Mouse (Mus musculus) spleen, postnatal 4 days (tissue): ENCODE measurements around the gene Chmp6.

Experiments
- DNase-seq, 2 experiments: peaks; one replicate each; pipeline ENCODE4 v3.0.0; 2022; ENCODE audit warnings: low spot score in 2 of 2

Chmp6 gene

DNA sequence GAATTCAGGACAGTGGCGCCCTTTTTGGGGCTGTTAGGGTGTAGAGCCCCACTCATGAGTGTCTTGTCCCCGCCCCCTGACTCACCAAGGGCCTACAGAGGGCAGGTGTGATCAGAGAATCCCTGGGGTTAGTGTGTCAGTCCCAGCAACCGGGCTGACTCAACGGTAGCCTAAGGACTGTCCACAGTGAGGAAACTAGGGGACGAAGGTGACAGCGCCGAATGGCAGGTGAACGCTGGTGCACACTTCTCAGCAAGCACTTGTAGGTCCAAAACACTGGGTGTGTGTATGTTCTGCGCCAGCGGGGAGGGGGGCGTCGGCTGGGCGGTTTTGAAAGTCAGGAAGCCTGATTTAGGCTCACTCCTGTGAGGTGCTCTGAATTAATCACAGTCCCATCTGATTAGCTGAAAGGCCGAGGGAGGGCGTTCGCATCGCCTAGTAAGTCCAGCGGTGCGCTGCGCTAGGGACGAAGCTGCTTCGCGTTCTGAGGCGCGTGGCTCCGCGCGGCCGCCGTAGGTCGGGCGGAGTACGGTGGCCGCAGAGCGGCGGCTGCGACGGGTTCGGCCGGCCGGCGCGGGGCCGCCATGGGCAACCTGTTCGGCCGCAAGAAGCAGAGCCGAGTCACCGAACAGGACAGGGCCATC, at the start of gene Chmp6:
TSS of gene Chmp6 (plus strand) at position 151 of the 644 bp plus-strand sequence.
- peak; percentile 88 to 96 for DNase-seq

DNA sequence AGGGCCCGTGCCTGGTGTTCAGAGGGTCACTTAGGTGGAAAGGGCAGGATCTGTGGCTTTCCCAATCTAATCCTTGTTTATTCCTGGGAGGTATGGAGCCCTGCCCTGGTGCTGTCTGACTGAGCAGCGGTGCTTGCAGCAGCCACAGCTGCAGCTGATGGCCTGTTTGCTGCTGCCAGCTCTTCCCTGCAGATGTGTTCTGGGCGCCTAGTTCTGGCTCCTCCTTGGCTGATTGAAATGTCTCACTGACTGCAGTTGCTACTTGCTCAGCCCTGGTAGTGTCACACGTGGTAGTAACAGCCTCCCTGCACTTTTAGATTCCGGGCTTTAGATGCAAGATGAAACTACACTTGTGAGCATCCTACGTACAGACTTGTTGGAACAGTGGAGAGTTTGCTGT, 46.4 kb upstream of the Chmp6 start:
- no peak for DNase-seq

DNA sequence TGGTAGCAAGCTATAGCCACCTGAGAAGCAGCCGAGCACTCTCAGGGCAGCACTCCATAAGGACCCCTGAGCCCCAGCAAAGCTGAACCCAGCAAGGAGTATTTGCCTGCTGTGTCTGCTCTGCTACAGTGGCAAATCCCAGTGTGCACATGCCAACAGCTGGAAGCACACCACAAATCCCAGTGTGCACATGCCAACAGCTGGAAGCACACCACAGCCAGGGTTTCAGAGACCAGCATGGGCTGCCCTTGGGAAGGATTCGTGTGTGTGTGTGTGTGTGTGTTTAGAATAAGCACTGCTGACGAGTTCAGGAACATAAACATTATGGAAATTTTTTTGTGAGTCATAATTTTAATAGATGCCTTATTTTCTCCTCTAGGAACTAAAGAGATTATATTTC, 45.1 kb upstream of the Chmp6 start:
- DNase-seq = no peak

DNA sequence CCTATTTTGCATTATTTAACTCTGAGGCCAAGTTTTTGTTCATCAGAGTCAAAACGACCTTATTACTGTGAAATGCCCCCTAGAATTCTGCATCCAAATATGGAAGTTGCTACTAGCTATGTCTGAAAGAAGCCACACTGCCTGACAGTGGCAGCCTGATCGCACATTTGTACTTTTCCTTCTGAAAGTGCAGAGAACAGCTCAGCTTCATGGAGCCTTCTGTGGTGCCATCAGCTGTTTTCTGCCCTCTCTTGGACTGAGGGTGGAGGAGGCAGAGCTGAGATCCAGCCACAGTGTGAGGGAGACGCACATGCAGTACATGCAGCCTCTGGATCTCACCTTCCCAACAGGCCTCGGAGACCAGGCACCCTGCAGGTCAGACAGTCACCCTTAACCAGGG, 44.7 kb upstream of the Chmp6 start:
- DNase-seq = no peak

DNA sequence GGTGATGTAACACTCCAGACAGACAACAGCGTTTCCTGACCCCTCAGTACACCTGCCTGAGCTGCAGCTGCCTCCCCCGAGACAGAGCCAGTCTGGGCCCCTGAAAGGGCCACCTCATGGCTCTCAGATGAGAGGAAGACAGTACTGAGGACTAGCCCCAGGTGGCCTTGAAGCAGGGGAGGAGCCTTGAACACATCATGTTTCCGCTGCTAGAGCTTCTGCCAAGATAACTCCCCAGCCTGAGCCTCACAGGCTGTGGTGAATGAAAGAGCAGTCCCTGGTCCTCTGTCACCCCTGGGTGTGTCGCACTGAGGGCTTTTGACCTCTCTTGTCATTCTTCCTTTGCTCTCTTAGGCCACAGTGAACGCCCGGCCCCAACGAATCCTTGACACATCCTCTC, 42.1 kb upstream of the Chmp6 start:
- DNase-seq = no peak

DNA sequence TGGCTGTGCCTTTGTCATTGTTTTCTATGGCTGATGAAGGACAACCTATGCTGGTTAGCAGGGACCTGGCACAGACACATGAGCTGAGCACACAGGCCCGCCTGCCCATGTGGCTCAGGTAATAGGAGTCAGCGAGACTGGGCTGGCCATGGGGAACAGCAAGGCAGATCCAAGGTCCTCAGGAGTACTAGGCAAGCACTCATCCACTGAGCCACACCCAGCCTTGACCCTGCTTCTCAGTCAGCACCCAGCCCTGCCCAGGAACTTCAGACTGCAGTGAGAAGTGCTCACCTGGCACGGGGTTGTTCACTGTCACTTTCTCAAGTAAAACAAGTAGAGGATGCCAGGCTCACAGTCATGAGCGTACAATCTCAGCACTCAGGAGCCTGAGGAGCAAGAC, 39.6 kb upstream of the Chmp6 start:
- DNase-seq = no peak

DNA sequence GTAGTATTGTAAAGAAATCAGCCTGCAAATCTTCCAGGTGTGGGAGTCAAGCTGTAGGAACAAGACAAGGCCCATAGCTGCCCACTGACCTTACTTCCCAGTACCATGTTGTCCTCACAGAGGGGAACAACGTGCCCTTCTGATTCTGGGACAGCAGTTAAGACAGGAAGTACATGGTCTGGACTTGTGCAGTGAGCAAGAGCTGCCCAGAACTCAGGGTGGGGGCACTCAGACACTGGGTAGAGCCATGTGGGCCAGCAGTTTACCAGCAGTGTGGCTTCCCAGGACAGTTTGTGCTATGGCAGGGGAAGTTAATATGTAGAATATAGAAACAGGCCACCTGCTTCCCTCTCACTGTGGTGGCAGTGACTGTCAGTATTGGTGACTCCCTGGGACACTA, 38.4 kb upstream of the Chmp6 start:
- no peak for DNase-seq

DNA sequence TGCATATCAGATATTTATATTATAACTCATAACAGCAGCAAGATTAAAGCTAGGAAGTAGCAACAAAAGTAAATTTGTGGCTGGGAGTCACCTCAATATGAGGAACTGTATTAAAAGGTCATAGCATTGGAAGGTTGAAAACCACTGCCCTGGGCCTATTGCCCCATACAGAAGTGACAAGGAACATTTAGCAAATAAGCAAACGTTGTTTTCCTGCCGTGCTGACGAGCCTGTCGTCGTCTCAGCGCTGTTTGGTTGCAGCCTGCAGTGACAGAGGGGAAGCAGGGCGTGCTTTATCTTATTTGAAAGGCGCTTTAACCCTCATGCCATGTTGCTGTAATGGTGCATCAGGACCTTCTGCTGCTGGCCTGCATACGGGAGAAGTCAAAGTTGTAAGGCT, 37.6 kb upstream of the Chmp6 start:
- no peak for DNase-seq

DNA sequence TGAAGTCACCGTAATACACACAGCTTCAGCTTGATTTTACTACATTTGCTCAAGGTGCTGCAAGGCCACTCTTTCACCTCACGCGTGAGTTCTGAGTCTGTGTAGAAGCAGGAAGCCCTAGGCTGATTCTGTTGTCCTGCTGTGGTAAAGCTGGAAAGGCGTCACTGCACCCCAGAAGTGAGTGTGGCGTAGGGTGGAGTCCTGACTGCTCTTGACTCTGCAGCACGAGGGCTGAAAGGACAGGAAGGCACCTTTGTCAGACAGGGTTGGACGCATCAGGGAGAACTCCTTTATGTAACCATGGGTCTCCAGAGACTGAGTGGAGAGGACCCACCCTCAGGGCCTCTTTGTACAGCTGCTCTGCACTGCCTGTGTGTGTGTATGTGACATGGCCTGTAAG, 36.1 kb upstream of the Chmp6 start:
- no peak for DNase-seq

DNA sequence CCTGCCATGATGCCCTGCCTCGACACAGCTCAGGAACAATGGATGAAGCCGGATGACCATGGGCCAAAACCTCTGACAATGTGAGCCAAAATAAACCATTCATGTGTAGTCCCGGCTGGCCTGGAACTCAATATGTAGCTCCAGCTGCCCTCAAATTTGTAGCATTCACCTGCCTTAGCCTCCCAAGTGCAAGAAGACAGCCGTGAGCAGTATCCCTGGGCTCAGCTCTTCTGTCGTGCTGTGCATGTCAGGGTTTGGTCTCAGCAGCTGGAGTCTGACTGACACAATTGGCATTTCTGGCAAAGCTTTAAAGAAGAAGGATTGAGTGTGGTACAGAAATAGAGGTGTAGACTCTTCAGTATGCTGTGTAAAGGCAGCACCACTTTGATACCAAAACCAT, 33.7 kb upstream of the Chmp6 start:
- no peak for DNase-seq

DNA sequence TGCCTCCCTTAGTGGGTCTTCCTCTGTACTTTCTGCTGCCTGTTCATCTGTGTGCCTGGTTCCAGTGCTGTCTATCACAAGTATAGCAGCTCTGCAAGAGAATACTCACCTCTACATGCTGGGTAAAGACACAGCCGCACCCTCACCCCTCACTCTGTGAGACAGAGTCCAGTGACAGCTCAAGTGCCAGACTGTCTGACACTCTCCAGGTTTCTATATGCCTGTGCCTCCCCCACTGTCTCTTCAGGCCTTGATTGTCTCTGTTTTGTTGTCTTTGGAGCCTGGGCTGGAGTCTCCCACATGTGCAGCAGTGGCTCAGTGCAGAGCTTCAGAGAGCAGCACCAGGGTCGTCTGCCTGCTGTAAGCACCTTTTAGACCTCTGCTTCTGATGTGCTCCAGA, 29.6 kb upstream of the Chmp6 start:
- DNase-seq = no peak

DNA sequence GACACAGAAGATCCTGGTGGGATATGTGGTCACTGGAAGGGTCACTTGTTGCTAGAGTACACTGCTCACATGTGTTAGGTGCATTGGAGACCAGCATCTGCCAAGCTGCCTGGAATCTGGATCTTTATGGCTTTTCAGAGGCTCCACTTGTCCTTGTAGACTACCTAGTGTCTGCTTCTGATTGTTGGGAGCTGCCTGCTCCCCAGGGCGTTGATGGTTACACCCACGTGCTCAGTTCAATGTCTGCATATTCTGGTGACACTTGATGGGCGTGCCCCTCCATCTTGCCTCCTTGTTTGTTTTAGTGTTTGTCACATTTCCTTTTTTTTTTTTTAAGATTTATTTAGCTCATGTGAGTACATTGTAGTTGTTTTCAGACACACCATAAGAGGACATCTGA, 23.3 kb upstream of the Chmp6 start:
- no peak for DNase-seq

DNA sequence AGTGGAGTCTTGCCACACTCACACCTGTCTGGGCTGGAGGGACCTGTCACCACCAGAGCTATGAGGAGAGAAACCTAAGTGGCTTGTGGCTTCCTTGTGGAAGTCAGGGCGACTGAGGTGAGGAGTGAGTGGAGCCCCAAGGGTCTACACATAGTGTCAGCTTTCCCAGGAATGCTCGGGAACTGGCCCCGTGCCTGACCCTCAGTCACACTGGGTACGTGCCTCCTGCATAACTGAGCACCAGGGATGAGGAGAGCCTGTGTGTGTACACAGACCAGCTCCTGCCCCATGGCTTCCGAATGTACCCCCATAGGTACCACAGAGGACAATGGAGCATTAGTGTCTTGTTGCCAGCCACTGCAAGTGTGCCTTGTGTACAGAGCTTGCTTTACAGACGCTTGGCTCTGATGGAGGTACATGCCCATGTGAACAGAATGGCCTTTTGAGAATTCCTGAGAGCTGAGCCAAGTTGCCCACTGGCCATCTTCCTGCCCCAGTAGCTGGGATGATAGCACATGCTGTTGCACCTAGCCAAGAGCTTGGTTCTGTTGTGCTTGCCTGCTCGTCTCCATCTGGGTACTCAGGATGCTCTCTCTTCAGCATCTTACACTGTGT, 21.5 kb upstream of the Chmp6 start:
- no peak for DNase-seq

DNA sequence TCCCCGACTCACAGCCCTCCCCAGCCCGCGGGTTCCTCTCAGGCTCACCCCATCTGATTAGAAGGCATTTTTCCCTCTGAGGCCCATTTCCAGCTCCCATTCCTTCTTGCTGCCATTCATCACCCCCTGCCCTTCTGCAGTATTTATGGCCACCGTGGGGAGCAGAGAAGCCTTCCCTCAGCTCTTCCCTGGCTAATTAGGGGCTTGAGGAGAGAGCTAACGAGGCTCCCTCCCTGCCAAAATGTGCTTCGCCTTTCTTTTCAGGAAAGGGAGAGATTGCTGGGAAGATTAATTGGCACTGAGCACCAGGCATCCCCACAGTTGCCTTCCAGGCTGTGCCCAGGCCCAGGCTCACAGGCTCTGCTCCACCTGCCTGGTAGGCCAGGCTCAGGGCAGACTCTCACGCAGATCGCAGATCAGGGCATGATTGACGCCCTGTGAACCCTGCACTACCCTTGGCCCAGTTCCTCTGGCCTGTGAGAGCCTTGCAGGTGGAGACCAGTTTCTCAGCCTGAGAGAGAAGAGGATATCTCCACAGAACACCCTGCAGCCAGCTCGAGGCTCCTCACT, 19.5 kb upstream of the Chmp6 start:
- no peak for DNase-seq

DNA sequence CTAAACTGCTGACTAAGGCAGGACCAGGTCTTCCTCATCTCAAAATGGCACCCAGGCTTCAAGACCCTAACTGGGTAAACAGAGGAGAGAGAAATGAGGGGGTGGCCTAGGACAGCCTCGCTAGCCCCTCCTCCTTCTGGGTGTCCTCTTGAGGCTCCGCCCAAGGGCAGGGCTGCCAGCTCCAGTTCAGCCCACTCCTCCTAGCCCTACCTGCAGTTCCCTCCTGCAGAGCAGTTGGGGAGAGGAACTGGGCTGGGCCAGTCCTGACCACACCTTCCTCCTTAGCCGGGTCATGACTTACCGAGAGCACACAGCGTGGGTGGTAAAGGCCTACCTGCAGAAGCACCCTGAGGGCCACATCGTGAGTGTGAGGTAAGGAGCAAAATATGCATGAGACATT, 18.6 kb upstream of the Chmp6 start:
- DNase-seq = peak in 1 of 2 experiments; percentile 45

DNA sequence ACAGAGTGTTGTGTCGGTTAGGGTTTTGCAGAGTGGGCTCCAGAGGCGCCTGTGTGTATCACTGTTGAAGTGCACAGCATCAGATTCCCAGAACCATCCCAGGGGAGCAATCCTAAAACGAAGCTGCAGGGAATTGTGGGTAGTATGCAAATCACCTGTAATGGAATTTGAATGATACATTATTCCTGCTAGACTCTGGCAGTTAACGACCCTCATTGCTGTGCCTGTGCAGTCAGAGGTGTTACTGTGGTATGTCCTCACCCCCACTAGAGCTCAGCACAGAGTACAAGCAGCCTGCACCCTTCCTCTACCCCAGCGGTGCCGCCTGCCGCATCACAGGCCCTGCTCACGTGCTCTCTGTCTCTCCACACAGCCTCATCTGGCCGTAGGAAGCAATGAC, 16.2 kb upstream of the Chmp6 start:
- no peak for DNase-seq

DNA sequence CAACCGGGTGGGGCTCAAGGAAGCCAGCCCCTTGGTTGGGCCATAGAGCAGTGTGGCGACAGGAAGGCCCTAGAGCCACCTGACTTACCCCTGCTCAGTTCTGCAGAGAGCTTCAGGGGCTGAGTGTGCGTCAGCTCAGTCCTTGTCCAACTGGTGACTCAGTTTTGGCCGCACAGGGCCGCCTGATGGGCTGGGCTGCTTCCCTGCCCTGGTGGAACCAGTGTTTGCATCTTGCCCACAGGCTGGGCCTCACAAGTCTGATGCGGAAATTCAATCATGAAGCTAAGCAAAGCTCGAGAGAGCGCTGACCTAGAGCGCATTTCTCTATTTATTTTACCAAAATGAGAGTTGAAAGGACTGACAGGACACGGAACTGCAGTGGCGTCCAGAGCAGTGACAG, 14.3 kb upstream of the Chmp6 start:
- no peak for DNase-seq

DNA sequence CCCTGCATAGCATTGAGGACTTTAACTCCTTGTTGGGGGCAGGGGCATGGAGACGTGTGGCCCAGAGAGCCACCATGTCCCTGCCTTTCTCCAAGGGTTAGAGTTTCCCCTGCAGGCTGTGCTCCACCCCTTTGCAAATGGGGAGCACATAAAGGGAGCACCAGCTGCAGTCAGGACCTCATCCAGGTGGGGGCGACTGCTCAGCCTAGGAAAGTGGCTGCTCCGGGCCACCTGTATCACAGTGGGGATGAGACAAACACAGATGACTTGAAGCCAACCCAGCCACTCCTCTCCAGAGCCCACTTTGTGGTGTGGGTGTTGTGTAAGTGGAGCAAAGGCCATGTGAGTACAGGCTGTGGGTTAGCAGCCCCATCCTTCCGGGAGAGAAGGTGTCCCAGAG, 12.1 kb upstream of the Chmp6 start:
- no peak for DNase-seq

DNA sequence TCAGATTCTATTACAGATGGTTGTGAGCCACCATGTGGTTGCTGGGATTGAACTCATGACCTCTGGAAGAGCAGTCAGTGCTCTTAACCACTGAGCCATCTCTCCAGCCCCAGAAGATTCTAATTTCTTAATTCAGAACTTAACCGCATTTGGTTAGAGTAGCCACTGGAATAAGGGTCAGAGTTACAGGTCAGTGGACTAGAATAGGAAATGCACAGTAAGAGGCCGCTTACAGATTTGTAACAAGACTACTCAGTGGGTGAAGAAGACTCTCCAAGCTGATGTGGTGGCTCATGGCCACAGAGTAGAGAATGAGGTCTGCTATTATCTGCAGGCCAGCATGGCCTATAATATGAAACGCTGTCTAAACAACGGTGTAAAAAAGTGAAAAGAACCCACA, 10.3 kb upstream of the Chmp6 start:
- DNase-seq = no peak

DNA sequence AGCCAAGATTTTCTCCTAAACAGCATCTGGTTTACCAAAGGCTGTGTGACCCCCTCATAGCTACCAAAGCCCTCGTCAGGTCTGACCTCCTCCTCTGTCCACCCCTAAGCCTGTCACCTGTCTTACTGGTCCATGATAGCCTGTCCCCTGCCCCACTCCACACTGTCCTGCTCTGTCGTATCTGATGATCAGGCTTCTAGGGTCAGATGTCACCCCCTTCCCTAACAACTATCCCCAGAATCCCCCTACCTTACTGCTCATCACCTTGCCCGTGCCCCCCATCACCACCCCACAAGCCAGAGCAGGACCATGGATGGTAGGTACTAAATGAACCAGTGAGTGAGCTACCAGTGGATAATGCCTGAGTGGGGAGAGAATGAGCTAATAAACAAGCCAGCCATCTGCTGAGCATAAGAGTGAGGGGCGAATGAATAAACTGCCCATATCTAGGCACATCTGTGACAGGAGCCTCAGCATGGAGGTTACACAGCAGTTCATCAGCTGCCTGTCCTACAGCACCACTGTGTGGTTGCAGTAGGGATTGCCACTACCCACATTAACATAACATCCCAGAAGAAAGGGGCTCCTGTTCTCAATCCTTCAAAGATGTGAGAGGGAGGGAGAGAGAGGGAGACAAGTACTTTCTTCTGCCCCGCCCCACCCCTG, 8.5 kb upstream of the Chmp6 start:
- DNase-seq = peak; percentile 48 to 79

DNA sequence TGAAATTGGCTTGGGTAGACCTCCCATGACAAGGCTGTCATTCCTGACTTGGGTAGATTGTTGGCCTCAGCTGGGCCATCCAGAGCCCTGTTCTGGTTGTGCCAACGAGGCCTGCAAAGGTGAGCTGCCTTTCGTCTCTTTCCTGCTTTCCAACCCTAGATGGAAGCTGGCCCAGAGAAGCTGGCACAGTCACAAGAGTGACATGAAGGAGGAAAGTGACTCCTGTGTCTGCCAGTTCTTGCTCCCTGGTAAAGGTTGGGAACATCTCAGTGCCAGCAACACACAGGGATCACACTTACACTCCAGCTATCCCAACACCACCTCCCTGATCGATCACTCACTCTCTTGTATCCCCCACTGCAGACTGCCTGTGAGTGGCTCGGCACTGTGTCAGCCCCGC, 7.4 kb upstream of the Chmp6 start:
- no peak for DNase-seq

DNA sequence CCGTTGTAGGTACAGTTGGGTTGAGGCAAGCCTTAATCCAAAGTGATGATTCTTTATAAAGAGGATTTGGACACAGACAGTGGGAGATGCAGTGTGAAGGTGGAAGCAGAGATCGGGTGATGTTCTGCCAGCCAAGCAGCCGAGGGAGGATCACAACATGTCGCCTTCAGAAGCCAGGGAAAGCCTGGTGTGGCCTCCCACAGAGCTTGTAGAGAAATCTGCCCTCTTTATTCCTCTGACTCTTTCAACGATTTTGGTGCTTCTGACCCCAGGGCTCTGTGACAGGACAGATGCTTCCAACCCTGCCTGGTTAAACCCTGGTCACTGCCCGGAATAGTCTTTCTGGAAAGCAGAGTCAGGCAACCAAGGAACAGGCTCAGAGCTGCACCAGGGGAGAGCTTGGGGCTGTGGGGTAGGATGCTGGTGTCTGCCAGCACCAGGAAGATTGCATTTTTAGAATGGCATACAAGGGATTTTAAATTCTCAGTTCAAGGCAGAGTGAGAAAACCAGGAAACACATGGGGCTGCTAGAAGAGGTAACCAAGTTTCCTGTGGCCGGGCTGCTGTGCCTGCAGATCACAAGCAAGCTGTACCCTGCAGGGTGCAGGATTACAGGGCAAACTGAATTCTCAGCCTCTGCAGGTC, 6.1 kb upstream of the Chmp6 start:
- no peak for DNase-seq

DNA sequence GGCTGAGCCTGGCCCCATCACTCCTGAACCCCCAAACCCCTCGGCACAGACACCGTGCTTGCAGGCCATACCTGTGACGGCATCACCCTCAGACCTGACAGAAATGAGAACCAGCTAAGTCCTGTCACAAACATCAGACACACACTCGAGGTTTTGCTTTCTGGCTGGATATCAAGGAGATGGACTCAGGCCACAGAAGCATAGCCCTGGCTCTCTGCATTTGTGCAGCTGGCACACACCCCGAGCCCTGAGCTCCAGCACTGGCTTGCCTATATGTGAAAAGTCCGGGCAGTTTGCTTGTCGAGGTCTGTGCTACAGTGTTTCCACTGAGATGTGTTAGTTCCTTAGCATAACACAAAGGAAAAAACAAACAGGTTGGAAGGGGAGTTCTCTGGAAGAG, 5.5 kb upstream of the Chmp6 start:
- no peak for DNase-seq
